Mouse (Mus musculus) frontal cortex, adult (tissue): ENCODE data around the gene Acpp.
"Not testable (repeated sequence)": the region's sequence is repeated elsewhere in the genome, so short reads cannot be mapped to it uniquely, and the experiment has no call there.

Source experiments
- ATAC-seq: cut with Nextera tagmentation; 2 replicates; pipeline ENCODE4 v1.9.2; 2017; ENCODE audit warnings: mild to moderate bottlenecking, moderate library complexity, mixed read lengths; ENCODE audit not compliant: low TSS enrichment

The Acpp gene

GRCm38 (mm10) chr9:104337183-104337931, at the start of gene Acpp:
Acpp (minus strand) TSS chr9:104337748.
- ATAC-seq: no peak

GRCm38 (mm10) chr9:104382571-104383170, 45.1 kb upstream of the Acpp start:
- ATAC-seq: peak; percentile 93

DNA sequence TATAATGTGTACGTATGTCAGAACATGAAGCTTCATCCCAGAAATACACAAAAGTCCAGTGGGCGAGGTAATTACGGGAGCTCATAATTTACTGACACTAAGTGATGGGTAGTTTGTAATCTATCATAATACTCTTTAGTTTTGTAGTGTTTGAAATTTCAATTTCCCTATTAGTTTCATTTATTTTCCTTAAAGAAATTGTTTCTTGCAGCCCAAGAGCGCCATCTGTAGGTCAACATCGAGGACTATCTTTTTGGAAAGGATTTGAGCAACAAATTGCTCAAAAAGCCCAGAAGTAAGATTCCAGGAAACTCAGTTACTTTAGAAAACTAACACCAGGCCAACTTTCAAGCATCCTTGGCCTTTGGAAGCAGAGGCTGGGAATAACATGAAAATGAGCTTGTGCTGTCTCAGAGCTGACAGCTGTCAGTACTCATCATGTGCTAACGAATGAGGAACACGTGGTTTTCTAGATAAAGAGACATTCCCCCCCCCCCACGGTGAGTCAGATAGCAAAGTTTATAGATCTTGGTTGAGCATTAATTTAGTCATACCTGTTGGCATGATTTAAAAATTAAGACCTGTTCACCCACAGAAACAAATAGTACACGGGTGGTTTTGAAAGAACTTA, 42.1 kb upstream of the Acpp start:
- no peak for ATAC-seq

GRCm38 (mm10) chr9:104375573-104375972, 38.0 kb upstream of the Acpp start:
- ATAC-seq: no peak

DNA sequence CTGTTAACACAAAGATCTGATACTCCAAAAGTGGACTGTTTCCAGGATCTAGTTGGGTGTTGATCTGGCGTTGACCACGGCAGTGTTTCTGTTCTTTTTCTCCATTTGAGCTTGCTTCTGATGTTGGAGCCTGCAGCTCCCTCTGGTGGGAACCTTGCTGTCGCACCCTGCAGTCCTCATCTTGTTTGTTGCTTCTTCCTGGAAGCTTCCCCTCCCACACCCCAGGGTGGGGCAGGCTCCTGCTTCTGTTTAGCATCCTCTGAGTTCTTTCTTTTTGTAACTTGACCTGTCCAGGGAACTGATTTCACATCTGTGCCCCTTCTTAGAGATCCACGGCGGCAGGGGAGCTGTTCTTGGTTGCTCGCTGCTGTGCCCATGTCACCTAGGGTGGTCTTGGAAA, 35.7 kb upstream of the Acpp start:
- ATAC-seq: peak; percentile 80

DNA sequence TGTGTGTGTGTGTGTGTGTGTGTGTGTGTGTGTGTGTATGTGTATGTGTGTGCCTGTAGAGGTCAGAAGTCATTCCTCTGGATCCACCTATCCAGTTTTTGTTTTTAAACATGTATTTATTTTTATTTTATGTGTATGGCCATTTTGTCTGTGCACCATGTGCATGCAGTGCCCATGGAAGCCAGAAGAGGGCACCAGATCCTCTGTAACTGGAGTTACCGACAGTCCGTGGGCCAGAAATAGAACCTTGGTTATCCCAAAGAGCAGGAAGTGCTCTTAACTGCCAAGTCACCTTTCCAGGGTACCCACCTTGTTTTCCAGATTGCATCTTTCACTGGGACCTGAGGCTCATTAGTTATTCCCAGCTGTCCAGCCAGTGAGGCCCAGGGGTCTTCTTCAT, 29.4 kb upstream of the Acpp start:
- no peak for ATAC-seq

DNA sequence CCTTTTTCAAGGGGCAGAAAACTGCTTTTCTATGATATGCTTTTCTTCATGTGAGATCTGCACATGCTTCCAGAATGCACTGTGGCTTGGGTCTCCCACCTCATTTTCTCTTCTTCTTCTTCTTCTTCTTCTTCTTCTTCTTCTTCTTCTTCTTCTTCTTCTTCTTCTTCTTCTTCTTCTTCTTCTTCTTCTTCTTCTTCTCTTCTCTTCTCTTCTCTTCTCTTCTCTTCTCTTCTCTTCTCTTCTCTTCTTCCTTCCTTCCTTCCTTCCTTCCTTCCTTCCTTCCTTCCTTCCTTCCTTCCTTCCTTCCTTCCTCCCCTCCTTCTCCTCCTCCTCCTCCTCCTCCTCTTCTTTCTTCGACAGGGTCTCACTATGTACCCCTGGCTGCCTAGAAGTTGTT, 24.4 kb upstream of the Acpp start:
- not testable (repeated sequence) for ATAC-seq

GRCm38 (mm10) chr9:104361073-104361891, 23.7 kb upstream of the Acpp start:
- no peak for ATAC-seq

GRCm38 (mm10) chr9:104360389-104360788, 22.8 kb upstream of the Acpp start:
- ATAC-seq: no peak

DNA sequence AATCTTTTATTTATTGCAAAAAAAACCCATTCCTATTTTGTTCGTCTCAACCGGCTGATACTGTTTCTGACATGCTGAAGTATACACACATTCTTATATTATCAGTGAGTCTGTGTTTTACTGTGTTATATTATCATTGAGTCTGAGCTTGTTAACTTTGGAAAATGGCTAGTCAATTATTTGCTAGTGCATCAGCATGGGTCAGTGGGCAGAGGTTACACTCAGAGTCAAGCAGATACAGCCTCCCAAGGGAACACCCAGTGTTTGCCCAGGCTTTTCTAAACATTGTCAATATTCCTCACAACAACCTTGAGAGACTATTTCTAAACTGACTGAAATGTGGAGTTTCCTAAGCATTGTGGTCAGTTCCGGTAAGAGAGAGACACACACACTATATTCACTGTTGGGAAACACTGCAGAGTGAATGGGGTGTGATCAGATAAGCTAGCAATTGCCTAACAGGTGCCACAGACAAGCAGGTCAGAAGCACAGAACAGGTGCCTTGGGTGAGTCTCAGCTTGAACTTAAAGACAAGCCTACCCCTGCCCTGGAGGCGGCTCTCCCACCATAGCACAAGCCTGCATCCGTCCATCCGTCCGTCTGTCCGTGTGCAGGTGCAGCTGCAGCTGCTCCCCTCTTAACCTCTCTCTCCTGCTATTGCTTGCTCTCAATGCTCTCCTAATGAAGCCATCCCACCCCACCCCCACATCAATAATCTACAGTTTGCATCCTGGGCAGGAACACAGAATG, 18.1 kb upstream of the Acpp start:
- no peak for ATAC-seq

GRCm38 (mm10) chr9:104344136-104344535, 6.6 kb upstream of the Acpp start:
- peak; percentile 98 for ATAC-seq

DNA sequence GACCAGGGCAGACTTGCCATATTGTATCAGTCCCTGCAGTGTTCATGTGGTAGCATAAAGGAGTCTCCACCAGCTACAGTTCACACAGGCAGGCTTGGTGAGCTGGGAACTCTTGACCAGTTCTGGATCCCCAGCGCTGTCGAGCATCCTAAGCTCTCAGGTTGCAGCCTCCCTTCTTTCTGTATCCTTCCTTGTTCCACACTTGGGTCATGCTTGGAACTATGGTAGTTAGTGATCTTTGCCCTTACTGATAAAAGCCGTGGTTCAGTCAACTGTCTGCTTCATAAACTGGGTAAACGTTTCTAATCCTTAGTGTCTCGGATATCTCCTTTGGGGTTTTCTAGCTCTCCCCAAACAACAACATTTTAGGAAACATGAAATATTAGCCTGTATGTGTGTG, 1.9 kb upstream of the Acpp start:
- no peak for ATAC-seq

- no peak for ATAC-seq
Measured at GRCm38 (mm10) chr9:104338489-104339427, 1.2 kb upstream of the Acpp start.

DNA sequence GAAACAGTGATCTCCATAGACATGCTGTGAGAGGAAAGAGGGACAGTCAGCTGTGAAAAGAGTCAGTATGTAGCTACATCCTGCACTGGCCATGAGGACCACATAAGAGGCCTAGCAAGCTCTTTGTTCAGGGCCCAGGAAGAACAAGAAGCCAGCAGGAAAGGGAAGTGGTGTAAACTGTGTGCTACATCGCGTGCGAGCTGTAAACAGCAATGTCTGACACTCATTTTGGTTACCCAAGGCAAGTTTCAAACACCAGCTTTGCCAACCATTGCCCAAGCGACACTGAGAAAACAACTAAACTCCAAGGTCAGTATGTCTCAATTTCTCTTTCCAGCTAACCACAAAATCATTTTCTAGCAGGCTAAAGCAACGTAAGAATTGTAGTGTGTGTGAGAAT, 6.2 kb downstream of the Acpp start:
- ATAC-seq: no peak

DNA sequence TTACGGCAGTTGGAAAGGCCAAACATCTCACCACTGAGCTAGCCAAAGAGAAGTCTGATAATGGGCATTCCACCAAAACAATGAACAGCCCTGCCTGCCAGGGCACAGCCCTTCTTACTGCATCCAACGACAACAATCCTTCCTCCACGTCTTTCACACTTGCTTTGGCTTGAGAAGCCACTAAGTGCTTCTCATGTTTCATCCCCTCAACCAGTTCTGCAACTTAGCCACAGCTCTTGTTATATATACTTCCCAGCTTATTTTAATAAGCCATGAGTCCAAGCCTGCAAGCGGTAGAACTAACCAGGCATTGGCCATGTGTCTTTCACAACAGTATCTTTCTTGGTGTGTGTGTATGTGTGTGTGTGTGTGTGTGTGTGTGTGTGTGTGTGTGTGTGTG, 8.9 kb downstream of the Acpp start:
- no peak for ATAC-seq

- ATAC-seq: no peak
Measured at GRCm38 (mm10) chr9:104321519-104321918, 16.0 kb downstream of the Acpp start.

DNA sequence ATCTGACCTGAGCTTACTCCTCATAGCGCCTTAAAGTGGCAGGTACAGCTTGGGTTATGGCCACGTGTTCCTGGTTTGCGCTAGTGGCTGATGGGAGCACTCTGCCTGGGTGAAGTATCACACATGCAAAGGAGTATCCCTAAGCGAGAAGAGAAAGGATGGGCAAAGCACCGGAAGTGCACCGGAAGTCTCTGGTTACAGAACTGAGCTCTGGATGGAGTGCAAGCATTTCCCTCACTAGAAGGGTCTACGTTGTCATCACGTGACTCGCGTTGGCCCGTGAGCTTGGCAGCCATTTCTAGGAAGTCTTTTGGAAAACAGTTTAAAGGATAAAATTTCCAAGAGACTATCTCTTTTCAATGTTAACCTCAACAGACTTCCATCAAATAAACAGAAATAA, 21.2 kb downstream of the Acpp start:
- ATAC-seq: no peak

DNA sequence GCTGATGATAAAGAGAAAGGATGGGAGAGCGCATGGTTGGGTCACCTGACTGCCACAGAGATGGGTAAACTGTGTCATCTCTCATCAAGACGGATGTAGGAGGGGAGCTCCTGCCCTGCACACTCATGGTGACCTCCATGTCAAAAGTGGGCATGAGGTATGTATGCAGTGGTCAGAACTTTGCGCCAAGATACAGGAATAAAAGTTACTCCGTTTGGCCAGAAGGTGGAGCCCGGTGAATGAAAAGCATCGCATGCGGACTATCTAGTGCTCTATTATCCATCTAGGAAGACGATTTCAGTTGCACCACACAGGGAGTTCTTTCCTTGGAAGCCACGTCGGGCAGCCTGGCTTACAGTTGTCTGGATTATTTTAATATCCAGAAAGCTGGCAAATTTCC, 22.0 kb downstream of the Acpp start:
- peak; percentile 72 for ATAC-seq

DNA sequence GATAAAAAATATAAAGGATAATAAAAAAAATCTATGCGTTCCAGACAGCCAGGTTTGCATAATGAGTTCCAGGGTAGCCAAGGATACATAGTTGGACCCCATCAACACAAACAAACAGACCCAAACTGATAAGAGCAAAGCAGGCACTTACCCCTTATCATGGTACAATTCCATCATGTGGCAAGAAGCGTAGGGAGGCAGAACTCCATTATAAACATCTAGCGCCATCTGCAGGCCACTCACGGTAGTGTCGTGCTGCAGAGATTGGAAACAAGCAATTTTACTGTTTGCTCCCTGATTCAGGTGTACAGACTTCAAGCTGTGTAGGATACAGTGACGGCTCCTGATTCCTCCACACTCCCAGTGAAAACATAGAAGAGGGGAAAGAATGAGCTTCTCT, 30.8 kb downstream of the Acpp start:
- ATAC-seq: peak; percentile 64; the same call in 1 of the 2 replicates

DNA sequence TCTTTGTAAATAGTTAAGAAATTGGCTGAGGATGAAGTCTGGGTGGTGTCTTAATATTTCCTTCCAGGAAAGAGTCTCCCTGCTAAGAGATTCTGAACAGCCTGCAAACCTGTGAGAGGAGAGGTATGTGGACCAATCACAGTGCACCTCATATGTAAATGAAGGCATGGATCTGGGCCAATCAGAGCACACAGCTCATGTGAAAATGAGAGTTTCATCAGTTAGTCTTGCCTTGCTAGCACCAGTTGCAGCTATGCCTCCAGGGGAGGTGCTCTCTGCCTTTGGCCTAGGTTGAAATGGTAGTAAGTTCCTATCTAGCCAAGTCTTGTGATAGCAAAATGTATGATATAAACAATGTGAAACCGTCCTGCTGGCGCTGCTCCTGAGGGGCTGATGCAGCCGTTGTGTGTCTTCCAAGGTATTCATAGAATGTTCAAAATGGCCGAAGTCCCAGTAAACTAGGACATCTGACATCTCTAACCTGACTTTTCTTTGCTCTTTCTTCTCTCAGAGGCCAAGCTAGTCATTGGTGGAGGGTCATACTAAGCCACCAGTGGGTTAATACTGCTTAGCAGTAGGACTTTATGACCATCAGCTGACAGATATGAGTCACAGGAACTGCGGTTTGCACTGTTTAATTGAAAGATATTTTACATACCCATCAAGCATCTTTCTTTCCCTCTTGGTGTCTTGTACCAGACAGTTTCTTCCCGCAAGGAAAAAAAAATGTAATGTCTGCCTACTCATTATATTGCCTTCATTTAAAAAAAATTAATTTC, 32.0 kb downstream of the Acpp start:
- ATAC-seq: no peak
